7 mouse cellular contexts compared by ENCODE assay signal in the genomic region with DNA sequence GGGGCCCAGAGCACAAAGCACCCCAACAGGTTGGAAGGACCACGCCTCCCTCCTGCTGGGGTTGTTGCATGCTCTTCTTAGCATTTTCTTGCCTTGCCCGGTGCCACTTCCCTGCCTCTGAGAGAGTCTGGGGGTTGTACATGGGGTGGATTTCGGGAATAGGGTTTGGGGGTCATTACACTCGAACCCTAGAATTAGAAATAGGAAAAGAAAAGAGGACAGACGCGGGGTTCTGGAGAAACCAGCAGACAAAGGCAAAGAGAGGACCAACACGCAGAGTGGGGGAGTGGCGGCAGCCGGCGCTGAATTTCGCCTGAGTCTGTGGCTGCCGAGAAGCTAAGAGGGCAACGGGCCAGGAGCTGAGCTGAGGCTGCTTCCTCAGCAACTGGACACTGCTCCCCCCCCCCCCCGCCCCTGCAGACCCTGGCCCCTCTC. TPM values are rescaled to one million over a fixed set of nuclear protein-coding genes. Genes with fewer than 3 reads are reported as not detected.
DNase-seq lines count a peak whose midpoint lies in the region; ATAC-seq and TF ChIP-seq lines count a peak whose summit lies in the region.

No protein-coding gene starts in this region.

- no peaks in the 10 kb centered on the region for H3K9me3 ChIP-seq in megakaryocyte, embryonic 14.5 days
- H3K9me3 ChIP-seq in forebrain, embryonic 11.5 days (ENCODE audit: control insufficient read depth, low read length): no peaks in the 10 kb centered on the region
- H3K9me3 ChIP-seq in hindbrain, postnatal 0 days (ENCODE audit: low read length): no peaks in the 10 kb centered on the region
- H3K9me3 ChIP-seq in midbrain, embryonic 11.5 days (ENCODE audit: control insufficient read depth, low read length): no peaks in the 10 kb centered on the region

- peaks cover 95% of the 10 kb centered on the region for H3K27me3 ChIP-seq in megakaryocyte, embryonic 14.5 days (replicated peaks)
- peaks cover 7% of the 10 kb centered on the region; the same call in 1 of the 2 replicates for H3K27me3 ChIP-seq in forebrain, embryonic 11.5 days (ENCODE audit: control insufficient read depth, insufficient read depth, low read length)
- no peaks in the 10 kb centered on the region; the same call in 1 of the 2 replicates for H3K27me3 ChIP-seq in hindbrain, postnatal 0 days (ENCODE audit: insufficient read depth, low read length)
- H3K27me3 ChIP-seq in midbrain, embryonic 11.5 days (ENCODE audit: control insufficient read depth, insufficient read depth, low read length): peaks cover 30% of the 10 kb centered on the region
- peaks cover 21% of the 10 kb centered on the region for H3K27me3 ChIP-seq in thymus, adult 2 months (ENCODE audit: control insufficient read depth, insufficient read depth, low read length)

- H3K4me2 ChIP-seq in forebrain, embryonic 11.5 days (ENCODE audit: low read depth, low read length, severe bottlenecking): peak overlapping the region; percentile 95
- peak overlapping the region; percentile 89 for H3K4me2 ChIP-seq in hindbrain, postnatal 0 days (ENCODE audit: low read depth, low read length)
- H3K4me2 ChIP-seq in midbrain, embryonic 11.5 days: peak overlapping the region; percentile 95

- peak overlapping the region; percentile 86 for H3K9ac ChIP-seq in forebrain, embryonic 11.5 days (ENCODE audit: low read length)
- H3K9ac ChIP-seq in hindbrain, postnatal 0 days (replicated peaks; ENCODE audit: low read length): peak overlapping the region; percentile 61
- peak overlapping the region; percentile 79 for H3K9ac ChIP-seq in midbrain, embryonic 11.5 days (ENCODE audit: low read length)

- H3K4me1 ChIP-seq in megakaryocyte, embryonic 14.5 days: peaks cover 20% of the 10 kb centered on the region
- H3K4me1 ChIP-seq in forebrain, embryonic 11.5 days (replicated peaks; ENCODE audit: control insufficient read depth, insufficient read depth, low read length): peaks cover 19% of the 10 kb centered on the region
- H3K4me1 ChIP-seq in hindbrain, postnatal 0 days (ENCODE audit: insufficient read depth, low read length): no peaks in the 10 kb centered on the region
- peaks cover 27% of the 10 kb centered on the region for H3K4me1 ChIP-seq in midbrain, embryonic 11.5 days (ENCODE audit: control insufficient read depth, insufficient read depth, low read length)
- H3K4me1 ChIP-seq in thymus, adult 2 months (replicated peaks; ENCODE audit: control insufficient read depth, insufficient read depth, low read length): peaks cover 8% of the 10 kb centered on the region; the same call in 1 of the 2 replicates

- under 1% methylated on average over 13 of the region's 14 CpGs for WGBS in forebrain, embryonic 11.5 days
- 0% methylated on average over 13 of the region's 14 CpGs for WGBS in hindbrain, postnatal 0 days
- WGBS in midbrain, embryonic 11.5 days: under 1% methylated on average over 13 of the region's 14 CpGs
- 2% methylated on average over 14 of the region's 14 CpGs for WGBS in thymus, adult 2 months

- H3K4me3 ChIP-seq in megakaryocyte, embryonic 14.5 days (replicated peaks): peak overlapping the region; percentile 83
- H3K4me3 ChIP-seq in forebrain, embryonic 11.5 days (ENCODE audit: low read depth, low read length): peak overlapping the region; percentile 47
- peak overlapping the region; percentile 53 for H3K4me3 ChIP-seq in hindbrain, postnatal 0 days (ENCODE audit: low read length)
- H3K4me3 ChIP-seq in midbrain, embryonic 11.5 days (ENCODE audit: low read depth, low read length): peak overlapping the region; percentile 54
- no peak overlapping the region for H3K4me3 ChIP-seq in thymus, adult 2 months (ENCODE audit: control insufficient read depth, insufficient read depth, low read length)

- ATAC-seq in megakaryocyte, adult 5-6 weeks (ENCODE audit: poor library complexity, severe bottlenecking): no peak
- ATAC-seq in forebrain, embryonic 11.5 days (replicated peaks; ENCODE audit: low FRiP score): 0 out of 2 replicates have a peak, but pooled peaks have one; percentile 11
- ATAC-seq in hindbrain, postnatal 0 days: peak; percentile 27; the same call in 1 of the 2 replicates
- ATAC-seq in midbrain, embryonic 11.5 days (ENCODE audit: low FRiP score): peak; percentile 24; the same call in 1 of the 2 replicates

- no peak overlapping the region for H3K27ac ChIP-seq in forebrain, embryonic 11.5 days (ENCODE audit: low read depth, low read length)
- H3K27ac ChIP-seq in hindbrain, postnatal 0 days: peak overlapping the region; percentile 42; the same call in 1 of the 2 replicates
- H3K27ac ChIP-seq in midbrain, embryonic 11.5 days (ENCODE audit: low read depth, low read length): no peak overlapping the region; the same call in 1 of the 2 replicates
- H3K27ac ChIP-seq in thymus, adult 2 months (ENCODE audit: control insufficient read depth, insufficient read depth, low read length): no peak overlapping the region

- no peak for TF ChIP-seq CTCF in hindbrain, postnatal 0 days (IDR thresholded peaks at IDR 0.05; ENCODE audit: low read depth)
- TF ChIP-seq CTCF in thymus, adult 2 months (IDR thresholded peaks at IDR 0.05; ENCODE audit: borderline replicate concordance, control insufficient read depth, extremely low read depth, insufficient read depth, low read length, poor library complexity): no peak

- no peak for TF ChIP-seq POLR2A in thymus, adult 2 months (IDR thresholded peaks at IDR 0.05; ENCODE audit: control insufficient read depth, extremely low read depth, insufficient read depth, low read length, poor library complexity)

- H3K36me3 ChIP-seq in megakaryocyte, embryonic 14.5 days (replicated peaks; ENCODE audit: low read length): no peaks in the 10 kb centered on the region
- no peaks in the 10 kb centered on the region for H3K36me3 ChIP-seq in forebrain, embryonic 11.5 days (ENCODE audit: control insufficient read depth, insufficient read depth, low read length)
- no peaks in the 10 kb centered on the region for H3K36me3 ChIP-seq in hindbrain, postnatal 0 days (ENCODE audit: insufficient read depth, low read length)
- no peaks in the 10 kb centered on the region for H3K36me3 ChIP-seq in midbrain, embryonic 11.5 days (ENCODE audit: control insufficient read depth, insufficient read depth, low read length)
- no peaks in the 10 kb centered on the region for H3K36me3 ChIP-seq in thymus, adult 2 months (ENCODE audit: control insufficient read depth, insufficient read depth, low read length)

- peak; percentile 67 for DNase-seq in forebrain, embryonic 11.5 days (ENCODE audit: low spot score)
- DNase-seq in hindbrain, postnatal 0 days (ENCODE audit: low spot score): peak; percentile 80
- DNase-seq in midbrain, embryonic 11.5 days (ENCODE audit: low spot score, missing footprints): no peak
- no peak for DNase-seq in thymus, adult 2 months
- no peak for DNase-seq in layer of hippocampus, postnatal 36 days

RNA-seq across cellular contexts. Expression of gene Tns1, which starts 25.2 kb away (rescaled TPM):
- polyA plus RNA-seq in megakaryocyte, embryonic 14.5 days (2012; ENCODE audit: insufficient read depth, low replicate concordance): 13.2 and 21.9 TPM in 2 replicates
- total RNA-seq in megakaryocyte, adult 5-6 weeks (2015): 4.9 and 5.5 TPM in 2 replicates
- 2.9 and 3.2 TPM in 2 replicates for total RNA-seq in megakaryocyte, adult 5-6 weeks (2017)
- polyA plus RNA-seq in forebrain, embryonic 11.5 days (2014; fragmentation: Nextera tagmentation; extraction: Ambion mirVana): 15.6 and 17.1 TPM in 2 replicates
- total RNA-seq in hindbrain, postnatal 0 days (2014; rRNA removed): 24.1 and 28.0 TPM in 2 replicates
- 10.3 and 11.7 TPM in 2 replicates for polyA plus RNA-seq in hindbrain, postnatal 0 days (2015; fragmentation: Nextera tagmentation; extraction: Ambion mirVana)
- polyA plus RNA-seq in midbrain, embryonic 11.5 days (2014; fragmentation: Nextera tagmentation; extraction: Ambion mirVana): 6.9 and 9.3 TPM in 2 replicates
- 117 and 122 TPM in 2 replicates for polyA plus RNA-seq in thymus, adult 2 months (2012; rRNA removed)
- total RNA-seq in layer of hippocampus, postnatal 36 days (2021): 10 to 100 TPM; 34.5 to 48.6 TPM

RNA-seq across cellular contexts. Expression of gene Rufy4, which starts 26.3 kb away (rescaled TPM):
- 0.41 TPM in 1 of 2 replicates, not detected in the other for polyA plus RNA-seq in megakaryocyte, embryonic 14.5 days (2012; ENCODE audit: insufficient read depth, low replicate concordance)
- 0.25 and 0.38 TPM in 2 replicates for total RNA-seq in megakaryocyte, adult 5-6 weeks (2015)
- 1.1 and 2.5 TPM in 2 replicates for total RNA-seq in megakaryocyte, adult 5-6 weeks (2017)
- 0.24 and 0.27 TPM in 2 replicates for polyA plus RNA-seq in forebrain, embryonic 11.5 days (2014; fragmentation: Nextera tagmentation; extraction: Ambion mirVana)
- not detected in 2 replicates for total RNA-seq in hindbrain, postnatal 0 days (2014; rRNA removed)
- 0.08 and 0.10 TPM in 2 replicates for polyA plus RNA-seq in hindbrain, postnatal 0 days (2015; fragmentation: Nextera tagmentation; extraction: Ambion mirVana)
- polyA plus RNA-seq in midbrain, embryonic 11.5 days (2014; fragmentation: Nextera tagmentation; extraction: Ambion mirVana): 0.22 and 0.25 TPM in 2 replicates
- polyA plus RNA-seq in thymus, adult 2 months (2012; rRNA removed): 0.49 and 1.0 TPM in 2 replicates
- not detected for total RNA-seq in layer of hippocampus, postnatal 36 days (2021)

RNA-seq across cellular contexts. Expression of gene Cxcr2, which starts 54.8 kb away (rescaled TPM):
- 0.70 TPM in 1 of 2 replicates, not detected in the other for polyA plus RNA-seq in megakaryocyte, embryonic 14.5 days (2012; ENCODE audit: insufficient read depth, low replicate concordance)
- total RNA-seq in megakaryocyte, adult 5-6 weeks (2015): 63.7 and 72.6 TPM in 2 replicates
- 77.3 and 107 TPM in 2 replicates for total RNA-seq in megakaryocyte, adult 5-6 weeks (2017)
- 0.12 and 0.17 TPM in 2 replicates for polyA plus RNA-seq in forebrain, embryonic 11.5 days (2014; fragmentation: Nextera tagmentation; extraction: Ambion mirVana)
- 0.52 TPM in 1 of 2 replicates, not detected in the other for total RNA-seq in hindbrain, postnatal 0 days (2014; rRNA removed)
- polyA plus RNA-seq in hindbrain, postnatal 0 days (2015; fragmentation: Nextera tagmentation; extraction: Ambion mirVana): 0.05 and 0.18 TPM in 2 replicates
- 0.07 and 0.15 TPM in 2 replicates for polyA plus RNA-seq in midbrain, embryonic 11.5 days (2014; fragmentation: Nextera tagmentation; extraction: Ambion mirVana)
- 0.74 and 2.2 TPM in 2 replicates for polyA plus RNA-seq in thymus, adult 2 months (2012; rRNA removed)
- under 1 TPM in 1 of 2 experiments, not detected in 1; 0.13 TPM for total RNA-seq in layer of hippocampus, postnatal 36 days (2021)

Comparison
In these comparisons a context has a peak if more than half of its experiments do, and no peak if none do; other contexts are left out.
1. DNase-seq: peak in forebrain, embryonic 11.5 days (single experiment) and hindbrain, postnatal 0 days (single experiment); none in midbrain, embryonic 11.5 days (single experiment), thymus, adult 2 months (single experiment) and layer of hippocampus, postnatal 36 days (0 of 2).
2. Peak in every context shown above with its lines, with median percentiles within 50 percentile points of each other: H3K4me2 ChIP-seq and H3K9ac ChIP-seq.